Mouse (Mus musculus) adrenal gland, adult 8-10 months (tissue): ENCODE data around the gene Scnn1a. TPM values are rescaled to one million over a fixed set of nuclear protein-coding genes. Genes with fewer than 3 reads are reported as not detected.
"Not testable (repeated sequence)": the region's sequence is repeated elsewhere in the genome, so short reads cannot be mapped to it uniquely, and the experiment has no call there.

Source experiments
- DNase-seq: peaks from one replicate; pipeline ENCODE4 v3.0.0; 2022
- total RNA-seq, 4 experiments: library from RNA; stranded (reverse); gene quantifications; 2 replicates each; pipeline ENCODE4 v1.2.4; 2022

Gene Scnn1a
- 1 to 10 TPM; 1.4 to 3.4 (median 2.2) TPM for total RNA-seq

DNA sequence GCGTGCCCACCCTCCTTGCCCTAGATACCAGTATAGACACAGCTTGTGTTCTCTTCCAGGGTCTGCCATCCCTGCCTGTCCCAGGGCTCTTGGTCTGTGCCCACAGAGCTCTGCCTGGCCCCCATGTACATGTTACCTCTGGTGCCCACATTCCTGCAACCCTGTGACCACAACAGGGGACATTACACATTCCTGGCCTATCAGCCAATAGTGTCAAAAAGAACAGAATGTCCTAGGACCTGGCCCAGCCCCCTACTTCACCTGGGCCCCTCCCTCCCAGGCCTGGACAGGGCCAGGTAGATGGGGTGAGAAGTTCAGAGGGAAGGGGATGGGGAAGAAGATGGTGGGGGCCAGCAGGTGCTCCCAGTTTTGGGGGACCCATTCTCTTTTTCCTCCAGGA, at the start of gene Scnn1a:
Gene Scnn1a (plus strand): TSS at position 337 of the 400 bp plus-strand sequence.
- no peak for DNase-seq

GRCm38 (mm10) chr6:125271455-125272227, 48.8 kb upstream of the Scnn1a start:
- DNase-seq, result peak; percentile 92

DNA sequence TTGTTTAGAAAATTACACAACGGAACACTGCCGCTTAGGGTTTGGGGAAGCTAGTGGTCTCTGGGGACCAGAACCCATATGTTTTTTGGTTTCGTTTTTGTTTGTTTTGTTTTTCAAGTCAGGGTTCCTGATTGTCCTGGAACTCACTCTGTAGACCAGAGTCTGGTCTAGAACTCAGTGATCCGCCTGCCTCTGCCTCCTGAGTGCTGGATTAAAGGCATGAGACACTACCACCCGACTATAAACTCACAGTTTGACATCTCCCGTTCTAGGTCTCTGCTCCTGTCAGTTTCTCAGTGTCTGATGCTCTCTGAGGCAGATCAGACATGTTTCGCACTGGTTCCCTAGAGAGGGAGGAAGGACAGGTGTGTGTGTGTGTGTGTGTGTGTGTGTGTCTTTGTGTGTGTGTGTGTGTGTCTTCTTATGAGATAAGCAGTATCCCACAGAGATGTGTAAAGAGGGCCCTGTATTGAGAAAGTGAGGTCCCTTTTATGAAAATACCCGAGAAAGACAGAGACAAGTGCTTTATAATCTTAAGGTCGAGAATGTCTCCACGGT, 48.2 kb upstream of the Scnn1a start:
- no peak for DNase-seq

- peak; percentile 28 for DNase-seq
These were observed 45.5 kb upstream of the Scnn1a start for GRCm38 (mm10) chr6:125274841-125275563.

- no peak for DNase-seq
These were observed 40.7 kb upstream of the Scnn1a start for GRCm38 (mm10) chr6:125279729-125280128.

DNA sequence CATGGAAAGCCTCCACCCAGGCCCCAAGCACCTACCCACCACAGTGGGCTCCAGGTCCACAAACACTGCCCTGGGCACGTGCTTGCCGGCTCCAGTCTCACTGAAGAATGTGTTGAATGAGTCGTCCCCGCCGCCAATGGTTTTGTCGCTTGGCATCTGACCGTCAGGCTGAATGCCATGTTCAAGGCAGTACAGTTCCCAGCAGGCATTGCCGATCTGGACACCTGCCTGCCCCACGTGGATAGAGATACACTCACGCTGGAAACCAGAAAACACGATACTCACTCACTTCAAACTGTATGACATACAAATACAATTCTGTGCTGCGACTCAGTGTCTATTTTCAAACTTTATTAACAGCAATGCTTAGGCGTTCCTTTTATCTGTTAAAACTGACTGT, 37.7 kb upstream of the Scnn1a start:
- not testable (repeated sequence) for DNase-seq

- no peak for DNase-seq
These were observed 36.2 kb upstream of the Scnn1a start for GRCm38 (mm10) chr6:125284250-125284649.

DNA sequence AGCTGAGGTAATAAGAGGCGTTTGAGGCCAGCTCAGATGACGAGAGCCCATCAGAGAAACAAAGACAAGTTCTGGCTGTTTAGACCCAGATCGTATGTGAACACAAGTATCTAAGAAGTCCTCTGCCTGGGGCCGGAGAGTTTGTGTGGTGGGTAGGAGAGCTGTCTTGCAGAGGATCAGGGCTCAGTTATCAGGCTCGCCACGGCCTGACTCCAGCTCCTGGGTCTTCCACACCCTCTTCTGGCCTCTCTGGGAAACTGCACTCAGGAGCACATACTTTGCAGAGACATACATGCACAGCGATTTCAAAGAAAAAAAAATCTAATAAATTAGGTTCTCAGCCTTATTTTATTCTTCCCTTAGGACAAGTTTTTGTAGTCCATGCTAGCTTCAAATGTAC, 35.7 kb upstream of the Scnn1a start:
- no peak for DNase-seq

DNA sequence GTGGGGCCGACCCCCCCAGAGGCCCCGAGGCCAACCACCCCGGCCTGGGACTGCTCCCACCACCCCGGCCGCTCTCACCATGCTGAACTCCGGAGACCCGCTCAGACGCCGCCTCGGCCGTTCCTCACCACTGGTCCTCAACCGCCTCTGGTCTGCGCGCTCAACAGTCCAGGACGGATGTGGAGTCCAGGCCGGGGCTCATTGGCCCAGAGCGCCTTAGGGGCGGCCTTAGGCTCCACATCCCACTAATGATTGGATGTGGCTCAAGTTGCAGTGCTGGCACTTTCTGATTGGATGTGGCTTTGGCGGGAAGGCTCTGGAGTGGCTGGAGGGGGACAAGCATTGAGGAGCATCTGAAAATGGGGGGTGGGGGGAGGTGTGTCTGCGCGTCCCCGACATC, 34.6 kb upstream of the Scnn1a start, which contains the start of gene Tuba3a:
Gene Tuba3a (minus strand): TSS at position 153 of the 400 bp plus-strand sequence.
- DNase-seq, result no peak

GRCm38 (mm10) chr6:125286944-125287343, 33.5 kb upstream of the Scnn1a start:
- no peak for DNase-seq

DNA sequence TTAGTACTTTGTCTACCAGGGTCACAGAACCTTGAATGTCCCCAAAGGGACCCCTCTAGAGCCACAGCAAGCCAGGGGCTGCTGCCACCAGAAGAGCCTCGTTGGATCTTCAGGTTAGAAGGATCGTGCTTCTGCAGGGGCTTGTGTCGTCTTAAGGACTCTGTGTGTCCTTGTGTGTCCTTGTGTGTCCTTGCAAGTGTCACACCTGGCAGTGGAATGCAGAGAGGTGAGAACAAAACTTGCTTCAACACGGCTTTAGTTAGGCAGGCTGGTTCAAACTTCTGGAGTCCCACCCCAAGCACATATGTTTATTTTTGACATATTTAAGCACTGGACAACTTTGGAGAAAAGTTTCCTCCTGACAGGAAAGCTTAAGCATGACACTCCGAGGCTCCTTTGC, 31.7 kb upstream of the Scnn1a start:
- no peak for DNase-seq

DNA sequence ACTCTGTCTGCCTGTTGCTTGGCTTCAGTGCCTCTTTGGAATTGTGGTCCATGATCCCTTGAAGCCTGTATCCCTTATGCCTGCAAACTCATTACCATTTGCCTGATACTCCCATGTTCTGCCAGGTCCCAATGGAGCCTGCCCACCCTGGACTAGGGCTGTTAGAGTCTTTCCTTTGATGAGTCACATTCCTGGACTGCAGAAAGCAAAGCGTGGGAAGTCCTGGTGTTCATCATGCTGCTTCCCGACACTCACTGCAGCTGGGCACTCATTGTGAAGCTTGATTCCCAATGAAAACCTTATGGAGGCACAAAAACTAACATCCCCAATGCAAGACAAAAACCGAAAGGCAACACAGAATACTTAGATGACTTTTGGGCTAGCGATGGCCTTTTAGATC, 29.1 kb upstream of the Scnn1a start:
- no peak for DNase-seq

DNA sequence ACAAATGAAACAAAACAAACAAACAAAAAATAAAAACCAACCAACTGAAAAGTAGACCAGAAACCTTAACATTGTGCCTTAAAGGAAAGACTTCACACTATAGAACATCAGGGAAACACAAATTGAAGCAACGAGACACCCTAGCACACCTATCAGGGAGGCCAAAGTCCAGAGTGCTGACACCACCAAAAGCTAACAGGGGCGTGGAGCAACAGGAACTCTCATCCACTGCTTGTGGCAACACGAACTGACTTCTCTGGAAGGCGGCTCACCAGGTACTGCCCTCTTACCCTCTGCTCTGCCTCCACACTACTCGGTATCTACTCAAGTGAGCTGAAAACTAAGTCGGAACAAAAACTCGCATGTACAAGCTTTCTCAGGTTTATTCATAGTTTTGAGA, 28.2 kb upstream of the Scnn1a start:
- no peak for DNase-seq

DNA sequence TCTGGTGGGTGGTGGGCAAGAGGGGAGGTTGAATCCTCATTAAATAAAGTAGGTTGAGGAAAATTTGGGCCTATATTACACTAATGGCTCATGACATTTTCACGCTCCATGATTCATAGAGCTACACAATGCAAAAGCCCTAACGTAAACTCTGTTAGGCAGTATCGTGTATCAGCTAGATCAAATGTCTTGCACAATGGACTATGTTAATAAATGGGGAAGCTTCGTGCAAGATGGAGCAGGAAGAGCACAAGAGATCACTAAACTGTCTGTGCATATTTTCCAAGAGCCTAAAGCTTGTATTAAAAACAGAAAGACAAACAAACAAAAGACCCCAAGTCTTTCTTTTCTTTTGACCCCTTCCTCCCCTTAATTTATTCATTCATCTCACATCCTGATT, 26.4 kb upstream of the Scnn1a start:
- DNase-seq, result no peak

DNA sequence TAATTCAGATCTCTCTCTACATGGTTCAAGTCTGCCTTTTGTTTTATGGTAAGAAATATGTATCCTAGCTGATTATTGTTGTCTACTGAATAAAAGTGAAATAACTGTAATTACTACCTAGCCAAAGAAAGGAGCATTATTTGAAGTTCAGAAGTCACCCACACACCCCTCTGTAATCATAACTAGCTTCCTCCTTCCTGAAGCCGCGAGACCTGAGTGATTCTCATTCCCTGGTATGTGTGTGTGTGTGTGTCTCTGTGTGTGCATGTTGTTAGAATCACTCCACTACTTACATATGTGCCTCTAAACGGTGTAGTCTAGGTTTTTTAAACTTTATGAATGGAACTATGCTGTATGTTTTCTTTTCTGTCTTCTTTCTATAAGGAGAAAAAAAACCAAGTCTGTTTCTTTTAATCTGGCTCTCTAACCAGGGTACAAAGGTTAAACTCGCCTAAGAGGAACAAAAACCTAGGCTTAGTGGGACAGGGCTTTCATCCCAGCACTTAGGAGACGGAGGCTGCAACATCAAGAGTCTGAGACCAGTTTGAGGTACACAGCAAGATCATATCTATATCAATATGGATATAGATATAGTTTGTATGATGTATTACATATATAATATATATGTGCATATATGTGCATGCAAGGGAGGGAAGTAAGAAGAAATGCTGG, 23.2 kb upstream of the Scnn1a start:
- DNase-seq, result no peak

- no peak for DNase-seq
These were observed 19.5 kb upstream of the Scnn1a start for GRCm38 (mm10) chr6:125300982-125301381.

GRCm38 (mm10) chr6:125302231-125302982, 18.1 kb upstream of the Scnn1a start:
- no peak for DNase-seq

DNA sequence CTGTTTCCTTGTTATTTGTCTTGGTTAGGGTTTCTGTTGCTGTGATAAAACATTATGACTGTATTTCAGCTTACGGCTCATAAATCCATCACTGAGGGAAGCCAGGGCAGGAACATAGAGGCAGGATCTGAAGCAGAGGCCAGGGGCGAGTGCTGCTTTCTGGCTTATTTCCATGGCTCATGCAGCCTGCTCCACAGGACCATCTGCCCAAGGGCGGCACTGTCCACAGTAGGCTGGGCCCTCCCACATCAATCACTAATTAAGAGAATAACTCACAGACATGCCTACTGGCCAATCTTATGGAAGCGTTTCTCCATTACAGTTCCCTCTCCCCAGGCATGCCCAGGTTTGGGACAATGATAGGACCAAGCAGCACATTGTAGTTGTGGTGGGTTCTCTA, 17.2 kb upstream of the Scnn1a start:
- DNase-seq, result no peak

GRCm38 (mm10) chr6:125304408-125304807, 16.1 kb upstream of the Scnn1a start:
- not testable (repeated sequence) for DNase-seq

GRCm38 (mm10) chr6:125305465-125305864, 15.0 kb upstream of the Scnn1a start:
- no peak for DNase-seq

GRCm38 (mm10) chr6:125307091-125307490, 13.4 kb upstream of the Scnn1a start:
- no peak for DNase-seq

DNA sequence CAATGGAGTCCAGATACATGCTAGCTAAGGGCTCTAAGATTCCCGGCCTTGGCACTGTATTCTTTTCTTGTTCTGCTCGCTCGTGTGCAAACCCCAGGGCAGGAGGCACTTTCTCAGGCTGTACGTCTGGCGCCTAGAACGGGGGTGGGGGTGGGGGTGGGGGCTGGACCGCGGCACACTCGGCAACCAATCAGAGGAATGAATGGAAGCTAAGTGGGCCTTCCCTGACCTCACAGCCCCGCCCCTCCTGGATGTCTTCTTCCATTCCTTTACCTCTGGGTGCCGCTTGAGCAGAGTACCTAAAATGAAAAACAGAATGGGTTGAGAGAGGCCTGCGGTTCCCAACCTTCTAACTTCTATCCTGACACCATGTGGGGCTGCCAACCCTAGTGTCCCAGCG, 11.5 kb upstream of the Scnn1a start:
- no peak for DNase-seq
